Mouse (Mus musculus): Measurements from ENCODE around the gene Car12. TPM values are rescaled to one million over a fixed set of nuclear protein-coding genes. Genes with fewer than 3 reads are reported as not detected.

Car12 gene
- polyA plus RNA-seq, 1 experiment: 0.40 TPM

DNA sequence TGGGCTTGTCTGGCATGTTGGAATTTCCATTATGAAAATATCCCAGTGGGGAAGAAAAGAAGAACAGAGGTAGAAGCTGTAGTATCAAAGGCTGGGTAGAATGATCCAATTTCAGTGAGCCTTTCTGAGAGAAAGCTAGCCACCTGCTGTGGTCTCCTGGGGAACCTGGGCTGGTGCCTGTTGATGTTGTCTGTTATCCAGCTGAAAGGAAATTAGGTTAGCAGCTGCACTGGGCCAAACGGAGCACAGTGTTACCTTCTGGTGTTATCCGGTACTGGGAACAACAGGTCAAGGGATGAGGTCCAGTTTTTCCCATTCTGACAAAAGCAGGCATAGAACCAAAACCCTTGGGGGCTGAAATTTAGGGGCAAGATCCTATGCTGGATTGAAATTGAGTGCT, 99.9 kb downstream of the Car12 start:
- Histone ChIP-seq H3ac (ENCODE audit: control insufficient read depth, insufficient read length) (no peak overlapping the region), H3K79me2 (ENCODE audit: control insufficient read depth, insufficient read depth) (no peaks in the 10 kb centered on the region), H3K27me3 (ENCODE audit: control insufficient read depth, insufficient read depth, insufficient read length) (no peaks in the 10 kb centered on the region), H3K36me3 (ENCODE audit: control insufficient read depth, insufficient read depth) (no peaks in the 10 kb centered on the region), H3K4me3 (no peak overlapping the region), H3K4me2 (ENCODE audit: low read depth) (no peak overlapping the region)
- TF ChIP-seq MYOG (IDR thresholded peaks at IDR 0.05; ENCODE audit: control insufficient read depth in 1 of 3, insufficient read depth in 1 of 3, insufficient read length in 2 of 3, low read depth in 2 of 3): no peak
- TF ChIP-seq SRF (IDR thresholded peaks at IDR 0.05; ENCODE audit: control insufficient read depth, insufficient read length, low read depth): no peak
- TF ChIP-seq REST (IDR thresholded peaks at IDR 0.05; ENCODE audit: insufficient read depth, insufficient read length): no peak
- no peak for TF ChIP-seq MYOD1 (IDR thresholded peaks at IDR 0.05; ENCODE audit: control insufficient read depth in 1 of 3, insufficient read length in 2 of 3, low read depth in 2 of 3)
- TF ChIP-seq MAX (IDR thresholded peaks at IDR 0.05; ENCODE audit: low read depth): no peak
- no peak for TF ChIP-seq TCF3 (IDR thresholded peaks at IDR 0.05; ENCODE audit: insufficient read length, low read depth)
- no peak for TF ChIP-seq POLR2A (IDR thresholded peaks at IDR 0.05; ENCODE audit: insufficient read length, low read depth)
- TF ChIP-seq E2F4 (IDR thresholded peaks at IDR 0.05; ENCODE audit: insufficient read depth): no peak

Other genes starting within 250 kb of the Car12 start
- gene Fbxl22, start 199.1 kb upstream of the Car12 start, polyA plus RNA-seq (2012; fragmentation: generic; extraction: Trizol): 8.0 TPM
- gene Usp3, start 120.5 kb upstream of the Car12 start, polyA plus RNA-seq (2012; fragmentation: generic; extraction: Trizol): 20.4 TPM
- gene Aph1b, start 81.8 kb downstream of the Car12 start, polyA plus RNA-seq (2012; fragmentation: generic; extraction: Trizol): 2.5 TPM
- gene Gm10647, start 83.4 kb downstream of the Car12 start, polyA plus RNA-seq (2012; fragmentation: generic; extraction: Trizol): not detected
- gene Aph1c, start 121.0 kb downstream of the Car12 start, polyA plus RNA-seq (2012; fragmentation: generic; extraction: Trizol): 2.7 TPM
- 2.3 TPM for gene Rab8b, start 206.0 kb downstream of the Car12 start, polyA plus RNA-seq (2012; fragmentation: generic; extraction: Trizol)
- 588 TPM for gene Rps27l, start 232.4 kb downstream of the Car12 start, polyA plus RNA-seq (2012; fragmentation: generic; extraction: Trizol)